Mouse (Mus musculus) layer of hippocampus, adult 11-12 months (tissue): ENCODE measurements at regions not wholly inside any gene's neighbourhood (a gene's known extent, or its start where the extent isn't known, plus 50 kb on each side); places are given as distances from the start of the nearest gene placed in this dataset.

Experiments used
- DNase-seq: peaks from one replicate; pipeline ENCODE4 v3.0.0; 2022; ENCODE audit warnings: low spot score

- DNase-seq = no peak
Observed at GRCm38 (mm10) chr7:37093721-37094120, 395.8 kb downstream of the Tshz3 start.

GRCm38 (mm10) chr7:37095839-37096238, 397.9 kb downstream of the Tshz3 start:
- DNase-seq = no peak

DNA sequence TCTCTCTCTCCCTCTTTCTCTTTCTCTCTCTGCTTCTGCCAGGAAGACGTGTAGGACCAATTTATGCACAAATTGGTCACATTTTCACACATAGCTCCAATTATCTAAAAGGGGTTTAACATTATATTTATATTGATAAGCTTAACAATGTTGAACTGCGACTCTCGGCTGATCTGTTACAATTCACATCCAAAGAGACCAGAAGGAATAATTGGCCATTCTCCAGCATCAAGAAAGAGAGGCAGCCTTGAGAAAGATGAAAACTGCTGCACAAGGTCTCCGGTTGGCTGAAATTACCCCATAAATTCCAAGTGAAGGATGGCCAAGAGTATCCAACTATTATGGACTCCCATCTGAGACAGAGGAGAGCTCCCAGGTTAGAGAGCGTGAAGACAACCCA, 398.4 kb downstream of the Tshz3 start:
- DNase-seq = no peak

GRCm38 (mm10) chr7:37098950-37099349, 401.0 kb downstream of the Tshz3 start:
- no peak for DNase-seq

DNA sequence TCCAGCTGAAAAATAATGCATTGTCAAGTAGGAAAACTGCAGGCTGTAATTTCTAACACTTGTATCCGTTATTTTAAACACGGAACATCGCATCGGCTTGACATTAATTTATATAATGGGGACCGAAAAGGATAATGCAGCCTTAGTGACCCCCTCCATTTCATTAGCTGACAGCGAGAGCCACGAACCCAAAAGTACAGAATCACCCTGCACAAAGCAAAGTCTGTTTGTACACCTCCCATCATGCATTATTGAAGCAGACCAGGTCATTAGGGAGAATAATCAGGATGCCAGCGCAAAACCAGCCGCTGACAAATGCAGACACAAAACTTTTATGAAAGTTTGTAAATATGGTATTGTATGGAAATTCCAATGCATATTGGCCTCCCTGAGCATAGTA, 406.8 kb downstream of the Tshz3 start:
- DNase-seq = no peak

- no peak for DNase-seq
Observed at GRCm38 (mm10) chr7:37111071-37111470, 413.2 kb downstream of the Tshz3 start.

DNA sequence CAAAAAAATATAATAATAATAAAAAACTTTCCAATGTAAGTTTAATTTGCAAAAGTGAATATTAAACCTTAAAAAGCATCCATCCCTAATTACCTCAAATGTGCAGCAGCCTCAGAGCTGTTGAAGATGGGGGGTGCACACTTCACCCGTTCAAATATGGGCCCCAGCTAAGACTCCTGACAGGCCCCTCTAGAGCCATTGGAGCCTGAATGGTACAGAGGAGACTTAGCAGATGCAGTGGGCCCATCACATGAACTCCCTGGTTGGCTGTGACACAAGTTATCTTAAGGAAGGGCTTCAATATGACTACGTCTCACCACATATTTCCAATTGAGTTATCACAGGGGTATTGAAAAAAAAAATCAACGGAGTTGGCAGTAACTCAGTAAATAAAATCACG, 422.9 kb downstream of the Tshz3 start:
- no peak for DNase-seq

DNA sequence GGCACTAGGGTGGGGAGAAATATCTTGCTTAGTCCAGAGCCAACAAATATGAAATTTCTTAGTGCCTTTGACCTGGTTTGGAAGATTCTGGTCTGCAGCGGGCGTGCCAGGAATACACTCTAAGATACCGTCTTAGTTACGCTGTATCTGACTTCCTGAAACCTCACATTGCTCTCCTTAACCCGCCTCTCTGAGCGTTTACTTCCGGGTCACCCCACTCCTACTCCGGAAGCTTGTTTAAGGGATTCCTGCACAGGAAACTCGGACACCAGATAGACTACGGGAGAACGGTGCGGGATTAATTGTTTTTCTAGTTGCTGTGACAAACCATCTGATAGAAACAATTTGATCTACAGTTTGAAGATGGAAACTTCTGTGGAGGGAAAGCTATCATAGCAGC, 442.3 kb downstream of the Tshz3 start:
- no peak for DNase-seq

- DNase-seq = no peak
Observed at GRCm38 (mm10) chr7:37142780-37143179, 444.9 kb downstream of the Tshz3 start.

DNA sequence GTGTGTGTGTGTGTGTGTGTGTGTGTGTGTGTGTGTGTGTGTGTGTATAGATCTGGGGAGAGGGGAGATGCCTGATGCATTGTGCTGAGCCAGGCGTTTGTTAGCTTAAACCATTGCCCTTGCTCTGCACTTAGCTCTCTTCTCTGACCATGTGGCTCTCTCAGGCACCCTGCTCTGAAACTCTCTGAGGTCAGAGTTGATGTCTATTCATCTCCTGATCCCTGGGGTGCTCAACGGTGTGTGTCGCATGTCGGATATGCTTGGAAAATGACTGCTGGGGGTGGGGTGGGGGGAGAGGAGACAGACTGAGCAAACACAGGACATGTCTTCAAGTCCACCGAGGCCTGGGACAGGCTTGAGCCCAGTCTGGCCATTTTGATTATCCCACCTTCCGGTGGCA, 446.4 kb downstream of the Tshz3 start:
- DNase-seq = no peak

- peak; percentile 24 for DNase-seq
Observed at GRCm38 (mm10) chr7:37149711-37150110, 451.8 kb downstream of the Tshz3 start.

DNA sequence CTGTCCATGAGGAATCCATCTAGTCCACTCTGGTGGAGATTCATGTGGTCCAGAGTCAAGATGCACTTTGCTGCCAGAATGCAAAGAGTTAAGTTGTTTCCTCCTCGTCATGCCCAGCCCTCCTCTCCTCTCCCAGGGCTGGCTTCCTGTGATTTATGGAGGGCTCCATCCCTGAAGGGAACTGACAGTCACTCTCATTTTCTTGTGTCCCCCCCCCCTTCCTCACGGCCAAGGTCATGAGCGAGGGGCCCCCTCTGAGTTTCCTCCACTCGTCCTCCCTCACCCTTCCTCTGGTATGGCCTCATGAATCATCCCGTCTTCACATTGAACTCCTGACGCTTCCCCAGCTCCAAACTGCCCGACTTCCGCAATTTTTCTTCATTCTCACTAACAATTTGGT, 461.9 kb downstream of the Tshz3 start:
- DNase-seq = no peak

GRCm38 (mm10) chr7:37168883-37169282, 471.0 kb downstream of the Tshz3 start:
- no peak for DNase-seq

GRCm38 (mm10) chr7:37175746-37176145, 477.8 kb downstream of the Tshz3 start:
- DNase-seq = no peak

DNA sequence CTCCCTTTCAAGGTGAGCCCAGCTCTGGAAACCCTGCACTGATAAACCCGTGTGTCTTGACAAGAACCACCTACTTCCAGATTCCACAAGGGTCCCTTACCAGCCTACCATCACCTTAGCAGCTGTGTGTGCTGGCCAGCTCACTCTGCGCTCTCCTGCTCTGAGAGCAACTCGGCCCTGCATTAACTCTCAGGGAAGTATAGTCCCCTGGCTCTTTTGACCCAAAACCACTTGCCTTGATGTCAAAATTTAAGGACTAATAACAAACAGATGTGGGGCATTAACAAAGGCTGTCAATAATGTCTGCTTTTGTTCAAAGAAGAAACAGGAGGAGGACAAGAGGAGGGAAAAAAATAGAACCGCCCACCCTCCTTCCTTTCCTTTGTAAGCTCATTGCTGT, 480.3 kb downstream of the Tshz3 start:
- no peak for DNase-seq

- DNase-seq = no peak
Observed at GRCm38 (mm10) chr7:37179907-37180306, 482.0 kb downstream of the Tshz3 start.

DNA sequence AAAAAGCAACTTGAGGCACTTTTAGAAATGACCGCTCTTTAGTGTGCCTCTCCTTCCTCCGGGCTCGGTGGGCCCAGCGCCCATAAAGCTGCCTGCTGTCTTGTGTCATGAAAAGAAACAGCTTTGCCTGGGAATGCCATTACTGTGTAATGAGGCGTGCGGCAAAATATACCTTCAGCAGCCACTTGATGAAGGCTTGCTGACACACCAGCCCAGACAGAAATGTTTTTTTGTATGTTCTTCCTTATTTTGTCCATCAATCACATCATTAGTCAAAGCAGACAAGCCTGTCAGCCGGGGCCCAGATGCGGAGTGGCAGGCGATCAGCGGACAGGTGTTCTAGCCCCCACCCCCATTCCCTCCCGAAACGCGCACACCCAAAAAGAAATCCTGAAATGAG, 482.5 kb downstream of the Tshz3 start:
- no peak for DNase-seq

- no peak for DNase-seq
Observed at GRCm38 (mm10) chr7:37181109-37181508, 483.2 kb downstream of the Tshz3 start.

DNA sequence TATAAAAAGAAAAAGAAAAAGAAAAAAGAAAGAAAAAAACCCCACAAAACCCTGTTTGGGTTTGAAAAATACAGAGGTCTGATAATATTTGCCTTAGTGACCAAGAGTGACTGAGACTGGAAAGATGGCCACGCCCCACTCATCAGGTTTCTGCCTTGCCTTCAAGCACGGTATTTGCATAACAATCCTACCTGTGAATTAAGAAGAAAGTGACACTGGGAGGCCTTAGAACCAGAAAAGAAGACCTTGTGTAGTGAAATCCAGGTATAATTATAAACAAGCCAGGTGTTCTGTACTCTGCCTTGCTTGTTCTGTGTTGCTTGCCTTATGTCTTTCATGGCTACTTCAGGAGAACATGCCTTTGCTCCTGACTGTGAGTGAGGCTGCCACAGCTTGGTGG, 494.6 kb downstream of the Tshz3 start:
- DNase-seq = no peak

GRCm38 (mm10) chr7:37204800-37205199, 506.9 kb downstream of the Tshz3 start:
- no peak for DNase-seq

- no peak for DNase-seq
Observed at GRCm38 (mm10) chr7:37208305-37208704, 510.4 kb downstream of the Tshz3 start.

DNA sequence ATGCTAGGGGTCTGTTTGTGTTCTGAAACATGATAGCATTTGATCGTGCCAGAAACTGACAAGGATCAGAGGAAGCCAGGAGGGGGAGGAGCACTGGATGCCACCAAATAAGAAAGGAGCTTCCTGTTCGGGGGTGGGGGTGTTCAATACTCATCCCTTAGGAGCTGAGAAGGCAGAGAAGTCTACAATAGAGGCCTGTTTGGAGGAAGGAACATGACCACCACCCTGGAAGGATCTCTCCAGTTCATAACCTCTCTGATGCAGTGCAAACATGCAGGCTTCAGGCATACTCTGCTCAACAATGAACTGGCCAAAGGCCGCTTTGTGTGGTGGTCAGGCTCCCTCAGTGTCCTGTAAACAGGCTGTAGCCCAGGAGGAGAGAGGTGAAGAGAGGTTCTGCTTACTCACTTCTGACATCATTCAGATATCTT, 515.8 kb downstream of the Tshz3 start:
- DNase-seq = no peak

DNA sequence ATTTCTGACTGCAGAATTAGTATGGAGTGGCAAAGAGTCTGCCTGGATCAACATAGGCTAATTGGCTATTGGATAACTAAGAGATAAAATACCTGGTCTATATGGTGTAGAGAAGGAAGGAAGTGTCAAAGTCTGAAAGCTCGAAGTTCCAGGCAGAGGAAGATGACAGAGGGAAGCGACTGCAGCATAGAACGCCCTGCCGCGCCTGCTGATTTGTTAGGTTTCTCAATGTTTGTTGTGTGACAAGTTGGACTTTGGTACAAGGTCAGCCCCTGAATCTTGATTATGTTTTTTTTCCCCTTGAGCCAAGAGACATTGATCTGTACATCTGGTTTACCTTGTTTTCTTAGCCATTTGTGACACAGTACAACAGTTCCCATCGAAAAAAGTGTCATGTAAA, 517.6 kb downstream of the Tshz3 start:
- no peak for DNase-seq

- no peak for DNase-seq
Observed at GRCm38 (mm10) chr7:37220476-37220875, 522.6 kb downstream of the Tshz3 start.

DNA sequence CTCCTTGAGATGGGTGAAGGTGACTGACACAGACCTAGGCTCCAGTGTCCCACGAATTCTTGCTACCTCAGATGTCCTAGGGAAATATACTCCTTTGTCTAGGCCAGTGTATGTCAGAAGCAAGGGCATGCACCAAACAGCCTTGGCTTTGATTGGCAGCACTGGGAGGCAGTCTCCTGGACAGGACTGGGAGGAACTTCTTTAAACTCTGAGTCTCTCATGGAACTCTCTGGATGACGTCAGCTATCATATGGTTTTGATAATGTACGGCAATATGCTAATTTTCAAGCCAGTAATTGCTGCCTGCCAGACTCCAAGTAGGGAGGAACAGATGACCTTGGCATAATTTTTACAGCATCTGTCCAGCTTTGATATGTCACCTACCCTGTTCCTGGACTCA, 528.5 kb downstream of the Tshz3 start:
- DNase-seq = no peak
